Mouse (Mus musculus): ENCODE data around the gene Olfr1417.

Gene Olfr1417

GRCm38 (mm10) chr19:11810856-11811255 is 28.2 kb downstream of the Olfr1417 start:
- no peak for DNase-seq (ENCODE audit: low read depth, low spot score)

- DNase-seq (ENCODE audit: low read depth, low spot score), result peak; percentile 11
Observed at GRCm38 (mm10) chr19:11810003-11810758, 28.8 kb downstream of the Olfr1417 start.

- no peak for DNase-seq (ENCODE audit: low read depth, low spot score)
Observed at GRCm38 (mm10) chr19:11808452-11808851, 30.6 kb downstream of the Olfr1417 start.

GRCm38 (mm10) chr19:11807822-11808221 is 31.2 kb downstream of the Olfr1417 start:
- no peak for DNase-seq (ENCODE audit: low read depth, low spot score)

- DNase-seq (ENCODE audit: low read depth, low spot score), result no peak
Observed at GRCm38 (mm10) chr19:11807251-11807650, 31.8 kb downstream of the Olfr1417 start.

GRCm38 (mm10) chr19:11804423-11804822 is 34.6 kb downstream of the Olfr1417 start:
- no peak for DNase-seq (ENCODE audit: low read depth, low spot score)

GRCm38 (mm10) chr19:11800531-11801315 is 38.3 kb downstream of the Olfr1417 start:
- no peak for DNase-seq (ENCODE audit: low read depth, low spot score)

GRCm38 (mm10) chr19:11794447-11794846 is 44.6 kb downstream of the Olfr1417 start:
- DNase-seq (ENCODE audit: low read depth, low spot score), result no peak

GRCm38 (mm10) chr19:11793741-11794359 is 45.2 kb downstream of the Olfr1417 start:
- DNase-seq (ENCODE audit: low read depth, low spot score), result no peak

GRCm38 (mm10) chr19:11791825-11792224 is 47.2 kb downstream of the Olfr1417 start:
- DNase-seq (ENCODE audit: low read depth, low spot score), result no peak

GRCm38 (mm10) chr19:11788876-11789275 is 50.1 kb downstream of the Olfr1417 start:
- DNase-seq (ENCODE audit: low read depth, low spot score), result no peak

GRCm38 (mm10) chr19:11787826-11788225 is 51.2 kb downstream of the Olfr1417 start:
- DNase-seq (ENCODE audit: low read depth, low spot score), result no peak

GRCm38 (mm10) chr19:11785409-11786154 is 53.4 kb downstream of the Olfr1417 start:
- DNase-seq (ENCODE audit: low read depth, low spot score), result no peak

GRCm38 (mm10) chr19:11777191-11777865 is 61.7 kb downstream of the Olfr1417 start:
- DNase-seq (ENCODE audit: low read depth, low spot score), result peak; percentile 72

Measured in brain, adult 2 months (tissue).